Mouse (Mus musculus) MEL (cell line): Measurements from ENCODE around the gene Utrn. TPM values are rescaled to one million over a fixed set of nuclear protein-coding genes. Genes with fewer than 3 reads are reported as not detected.

Experiments
- DNase-seq: peaks from one replicate; pipeline ENCODE4 v3.0.0; 2011; ENCODE audit warnings: low read depth, low spot score
- H3K27ac ChIP-seq: 2 replicates; pipeline ENCODE4 v1.5.1; 2012; ENCODE audit warnings: low read depth, mild to moderate bottlenecking, control low read depth, low read length, moderate library complexity; ENCODE audit not compliant: control insufficient read depth
- H3K27me3 ChIP-seq, 2 experiments: fragments of 150-350 bp in 1 of 2; sonication (generic) in 1 of 2; 2 replicates each; pipeline ENCODE4 v1.6.1; 2012; ENCODE audit warnings: low read length in 2 of 2, mild to moderate bottlenecking in 2 of 2, improper control_type of control experiment in 1 of 2, moderate library complexity in 1 of 2; ENCODE audit not compliant: insufficient read depth in 2 of 2, control insufficient read depth in 1 of 2
- H3K36me3 ChIP-seq, 2 experiments: 2 replicates each; pipeline ENCODE4 v1.6.1; 2012 to 2014; ENCODE audit warnings: low read length in 2 of 2, improper control_type of control experiment in 1 of 2, inconsistent platforms in 1 of 2, mild to moderate bottlenecking in 1 of 2; ENCODE audit not compliant: insufficient read depth in 2 of 2, control insufficient read depth in 1 of 2
- H3K4me1 ChIP-seq, 2 experiments: fragments of 150-350 bp in 1 of 2; sonication (generic) in 1 of 2; 2 replicates each; pipeline ENCODE4 v1.6.1; 2012; ENCODE audit warnings: low read length in 2 of 2, improper control_type of control experiment in 1 of 2, mild to moderate bottlenecking in 1 of 2; ENCODE audit not compliant: insufficient read depth in 2 of 2, control insufficient read depth in 1 of 2
- H3K4me3 ChIP-seq, 2 experiments: fragments of 150-350 bp in 1 of 2; sonication (generic) in 1 of 2; 2 replicates each; pipeline ENCODE4 v1.5.1; 2012; ENCODE audit warnings: low read depth in 2 of 2, low read length in 2 of 2, mild to moderate bottlenecking in 2 of 2, moderate library complexity in 2 of 2, control low read depth in 1 of 2, improper control_type of control experiment in 1 of 2; ENCODE audit not compliant: control insufficient read depth in 1 of 2, insufficient read depth in 1 of 2
- H3K79me2 ChIP-seq: 2 replicates; pipeline ENCODE4 v1.6.1; 2012; ENCODE audit warnings: mild to moderate bottlenecking, low read length, moderate library complexity; ENCODE audit not compliant: control insufficient read depth, poor library complexity, insufficient read depth
- H3K9ac ChIP-seq: 2 replicates; pipeline ENCODE4 v1.6.1; 2012; ENCODE audit warnings: low read depth, mild to moderate bottlenecking, control low read depth, low read length, moderate library complexity; ENCODE audit not compliant: control insufficient read depth, poor library complexity, severe bottlenecking
- H3K9me3 ChIP-seq: fragments of 150-350 bp; sonication (generic); replicated peaks from 2 replicates; pipeline ENCODE4 v1.6.1; 2012; ENCODE audit warnings: mild to moderate bottlenecking, low read length, improper control_type of control experiment, moderate library complexity; ENCODE audit not compliant: insufficient read depth
- CHD2 ChIP-seq: IDR thresholded peaks from 2 replicates; pipeline ENCODE4 v1.6.1; 2011; ENCODE audit warnings: low read length, improper control_type of control experiment
- E2F4 ChIP-seq: IDR thresholded peaks from 2 replicates; pipeline ENCODE4 v1.6.1; 2011; ENCODE audit warnings: low read depth, low read length, improper control_type of control experiment, borderline replicate concordance
- ELF1 ChIP-seq: IDR thresholded peaks from 2 replicates; pipeline ENCODE4 v1.6.1; 2014; ENCODE audit warnings: low read depth, mild to moderate bottlenecking, inconsistent platforms, low read length, improper control_type of control experiment, moderate library complexity
- EP300 ChIP-seq, 2 experiments: IDR thresholded peaks; 2 replicates each; pipeline ENCODE4 v1.6.1; 2011; ENCODE audit warnings: improper control_type of control experiment in 2 of 2, low read length in 2 of 2, low read depth in 1 of 2, mild to moderate bottlenecking in 1 of 2
- GATA1 ChIP-seq: IDR thresholded peaks from 2 replicates; pipeline ENCODE4 v1.6.1; 2011; ENCODE audit warnings: low read depth, low read length, improper control_type of control experiment
- HCFC1 ChIP-seq: IDR thresholded peaks from 2 replicates; pipeline ENCODE4 v1.6.1; 2012; ENCODE audit warnings: low read depth, mild to moderate bottlenecking, inconsistent platforms, low read length, improper control_type of control experiment, moderate library complexity
- JUND ChIP-seq: IDR thresholded peaks from 2 replicates; pipeline ENCODE4 v1.6.1; 2011; ENCODE audit warnings: low read depth, mild to moderate bottlenecking, improper control_type of control experiment, low read length
- MAFK ChIP-seq: IDR thresholded peaks from 2 replicates; pipeline ENCODE4 v1.6.1; 2011; ENCODE audit warnings: low read depth, mild to moderate bottlenecking, low read length, improper control_type of control experiment, borderline replicate concordance
- MYB ChIP-seq: IDR thresholded peaks from 2 replicates; pipeline ENCODE4 v1.6.1; 2011; ENCODE audit warnings: mild to moderate bottlenecking, low read depth, low read length, improper control_type of control experiment
- MYC ChIP-seq: IDR thresholded peaks from 2 replicates; pipeline ENCODE4 v1.6.1; 2011; ENCODE audit warnings: low read depth, mild to moderate bottlenecking, low read length, improper control_type of control experiment, moderate library complexity
- POLR2A ChIP-seq, 2 experiments: IDR thresholded peaks; 2 replicates each; pipeline ENCODE4 v1.6.1; 2011 to 2012; ENCODE audit warnings: low read length in 2 of 2, mild to moderate bottlenecking in 2 of 2, control low read depth in 1 of 2, improper control_type of control experiment in 1 of 2, low read depth in 1 of 2, moderate library complexity in 1 of 2; ENCODE audit not compliant: control insufficient read depth in 1 of 2, insufficient read depth in 1 of 2, poor library complexity in 1 of 2
- POLR2AphosphoS2 ChIP-seq: IDR thresholded peaks from 2 replicates; pipeline ENCODE4 v1.6.1; 2011; ENCODE audit warnings: low read length, improper control_type of control experiment
- POLR2AphosphoS5 ChIP-seq: IDR thresholded peaks from 2 replicates; pipeline ENCODE4 v1.6.1; 2012; ENCODE audit warnings: low read depth, borderline replicate concordance, mild to moderate bottlenecking, inconsistent platforms, low read length, moderate library complexity, mixed read lengths
- RAD21 ChIP-seq: IDR thresholded peaks from 2 replicates; pipeline ENCODE4 v1.6.1; 2011; ENCODE audit warnings: mild to moderate bottlenecking, low read depth, low read length, improper control_type of control experiment
- SIN3A ChIP-seq: IDR thresholded peaks from 2 replicates; pipeline ENCODE4 v1.6.1; 2012; ENCODE audit warnings: low read length, improper control_type of control experiment, inconsistent platforms
- TAL1 ChIP-seq: IDR thresholded peaks from 2 replicates; pipeline ENCODE4 v1.6.1; 2012; ENCODE audit warnings: mild to moderate bottlenecking, inconsistent platforms, low read length, moderate library complexity, mixed read lengths
- TCF12 ChIP-seq: IDR thresholded peaks from 2 replicates; pipeline ENCODE4 v1.6.1; 2014; ENCODE audit warnings: low read depth, mild to moderate bottlenecking, inconsistent platforms, low read length, improper control_type of control experiment, moderate library complexity
- UBTF ChIP-seq: IDR thresholded peaks from 2 replicates; pipeline ENCODE4 v1.6.1; 2012; ENCODE audit warnings: low read depth, mild to moderate bottlenecking, inconsistent platforms, low read length, improper control_type of control experiment, moderate library complexity, borderline replicate concordance; ENCODE audit not compliant: insufficient read depth
- USF1 ChIP-seq: IDR thresholded peaks from 2 replicates; pipeline ENCODE4 v1.6.1; 2014; ENCODE audit warnings: low read depth, mild to moderate bottlenecking, inconsistent platforms, low read length, improper control_type of control experiment, moderate library complexity
- USF2 ChIP-seq, 2 experiments: IDR thresholded peaks; 2 replicates each; pipeline ENCODE4 v1.6.1; 2011 to 2012; ENCODE audit warnings: improper control_type of control experiment in 2 of 2, low read length in 2 of 2, borderline replicate concordance in 1 of 2, inconsistent platforms in 1 of 2, low read depth in 1 of 2, mild to moderate bottlenecking in 1 of 2; ENCODE audit not compliant: insufficient read depth in 1 of 2
- ZKSCAN1 ChIP-seq: IDR thresholded peaks from 2 replicates; pipeline ENCODE4 v1.6.1; 2012; ENCODE audit warnings: low read depth, mild to moderate bottlenecking, inconsistent platforms, low read length, improper control_type of control experiment, moderate library complexity
- ZMIZ1 ChIP-seq: IDR thresholded peaks from 2 replicates; pipeline ENCODE4 v1.6.1; 2012; ENCODE audit warnings: low read depth, mild to moderate bottlenecking, inconsistent platforms, low read length, improper control_type of control experiment, moderate library complexity
- polyA plus RNA-seq, 2 experiments: library from polyadenylated mRNA; stranded (reverse) in 1 of 2; unstranded in 1 of 2; fragments of >175 nt in 1 of 2; fragments of >200 nt in 1 of 2; gene quantifications; 2 replicates each; pipeline versions ENCODE4 v1.2.1 to v1.2.4; 2012; ENCODE audit warnings: low replicate concordance in 2 of 2, low read depth in 1 of 2; ENCODE audit not compliant: insufficient read length in 2 of 2, insufficient read depth in 1 of 2, missing spikeins in 1 of 2
- total RNA-seq: library from RNA; depleted of rRNA; stranded (reverse); fragments of 300-350 nt; gene quantifications from 2 replicates; pipeline ENCODE4 v1.2.3, GENCODE M21; 2012

Utrn gene
- total and polyA plus RNA-seq, 3 experiments, result 2.3 to 4.3 TPM; not detected in 1

GRCm38 (mm10) chr10:12808467-12808866 lies 60.7 kb downstream of the Utrn start:
- Histone ChIP-seq H3K9me3 (no peaks in the 10 kb centered on the region), H3K4me3 (no peak overlapping the region), H3K36me3 (peaks cover 0 to 11% of the 10 kb centered on the region in 2 experiments; a peak in 2 of 4 replicates)
- no peak for DNase-seq
- TF ChIP-seq SIN3A (no peak), RAD21 (no peak), POLR2A (IDR thresholded peaks at IDR 0.05; ENCODE audit: control insufficient read depth in 1 of 2, insufficient read depth in 1 of 2, low read depth in 1 of 2, low read length in 2 of 2, poor library complexity in 1 of 2) (no peak), HCFC1 (no peak), ZKSCAN1 (no peak), USF1 (no peak), POLR2AphosphoS5 (no peak), CHD2 (no peak), GATA1 (no peak), MYC (no peak), USF2 (IDR thresholded peaks at IDR 0.05; ENCODE audit: borderline replicate concordance in 1 of 2, insufficient read depth in 1 of 2, low read depth in 1 of 2, low read length in 2 of 2) (no peak), TCF12 (no peak), MAFK (no peak), EP300 (IDR thresholded peaks at IDR 0.05; ENCODE audit: low read depth in 1 of 2, low read length in 2 of 2) (no peak), JUND (no peak), ELF1 (no peak), UBTF (no peak), POLR2AphosphoS2 (no peak), ZMIZ1 (no peak)
- TF ChIP-seq, all 39 proteins: peak for 0
- Histone ChIP-seq H3K27me3 (no peaks in the 10 kb centered on the region), H3K4me1 (peaks cover 6 to 16% of the 10 kb centered on the region in 2 experiments), H3K79me2 (no peaks in the 10 kb centered on the region), H3K9ac (no peak overlapping the region), H3K27ac (no peak overlapping the region)

GRCm38 (mm10) chr10:12807706-12808105 lies 61.5 kb downstream of the Utrn start:
- Histone ChIP-seq H3K27ac (no peak overlapping the region), H3K9me3 (no peaks in the 10 kb centered on the region), H3K4me3 (no peak overlapping the region), H3K9ac (no peak overlapping the region), H3K27me3 (no peaks in the 10 kb centered on the region), H3K36me3 (peaks cover 0 to 8% of the 10 kb centered on the region in 2 experiments; a peak in 2 of 4 replicates), H3K79me2 (no peaks in the 10 kb centered on the region), H3K4me1 (peaks cover 4 to 11% of the 10 kb centered on the region in 2 experiments)
- TF ChIP-seq MYB (no peak), E2F4 (no peak), RAD21 (no peak), POLR2AphosphoS2 (no peak), ELF1 (no peak), TAL1 (no peak)
- no peak for DNase-seq
